Mouse (Mus musculus): ENCODE measurements around the gene Lmtk3.

Gene Lmtk3

GRCm38 (mm10) chr7:45784524-45785372, 1.2 kb downstream of the Lmtk3 start, which contains the start of gene Sult2b1:
Sult2b1 (minus strand) TSS chr7:45784669.
- no peak for DNase-seq (ENCODE audit: low read depth, low spot score)

DNA sequence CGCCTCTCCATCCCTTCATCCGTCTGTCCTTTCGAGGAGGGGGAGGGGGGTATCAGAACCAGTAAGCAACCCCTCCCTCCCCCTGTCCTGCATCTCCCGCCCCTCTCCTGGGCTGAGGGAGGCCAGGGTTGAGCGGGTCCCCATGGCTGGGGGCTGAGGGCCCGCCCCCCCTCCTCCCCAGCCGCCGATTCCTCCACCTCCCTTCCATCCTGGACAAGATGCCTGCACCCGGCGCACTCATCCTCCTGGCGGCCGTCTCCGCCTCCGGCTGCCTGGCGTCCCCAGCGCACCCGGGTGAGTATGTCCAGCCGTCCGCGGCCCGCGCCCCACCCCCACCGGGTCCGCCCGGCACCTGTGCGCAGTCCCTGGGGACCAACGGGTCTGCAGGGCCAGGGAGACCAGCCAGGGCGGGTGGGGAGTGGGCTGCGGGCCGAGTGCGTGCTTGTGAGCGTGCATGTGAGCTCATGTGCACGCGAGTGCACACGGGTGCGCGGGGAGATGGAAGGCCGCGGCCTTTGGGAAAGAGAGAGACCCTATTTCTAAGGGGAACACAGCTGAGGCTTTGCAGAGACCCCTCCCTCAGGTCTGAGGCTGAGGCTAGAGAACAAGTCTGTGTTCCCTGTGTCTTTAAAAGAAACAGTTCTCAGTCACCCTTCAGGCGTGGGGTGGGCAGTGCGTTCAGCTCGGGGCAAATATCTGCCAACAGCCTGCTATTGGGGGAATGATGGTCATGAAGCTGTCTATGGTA, 2.0 kb downstream of the Lmtk3 start:
- no peak for DNase-seq (ENCODE audit: low read depth, low spot score)

DNA sequence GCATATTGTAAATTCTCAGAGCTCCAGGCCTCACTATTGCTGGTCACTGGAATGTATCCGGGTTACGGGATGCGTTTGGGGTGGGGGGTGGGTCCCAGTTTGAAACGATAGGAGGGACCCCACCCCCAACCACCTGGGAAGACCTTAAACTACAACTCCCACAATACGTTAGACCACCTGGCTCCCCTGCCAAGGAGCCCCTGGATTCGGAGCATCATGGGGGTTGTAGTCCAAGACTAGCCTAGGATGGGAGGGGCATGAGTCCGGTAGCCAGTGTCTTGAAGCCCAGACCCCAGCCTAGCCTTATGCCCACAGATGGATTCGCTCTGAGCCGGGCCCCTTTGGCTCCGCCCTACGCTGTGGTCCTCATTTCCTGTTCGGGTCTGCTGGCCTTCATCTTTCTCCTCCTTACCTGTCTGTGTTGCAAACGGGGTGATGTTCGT, 2.6 kb downstream of the Lmtk3 start:
- DNase-seq (ENCODE audit: low read depth, low spot score): no peak

GRCm38 (mm10) chr7:45786661-45787413, 3.3 kb downstream of the Lmtk3 start:
- DNase-seq (ENCODE audit: low read depth, low spot score): no peak

- no peak for DNase-seq (ENCODE audit: low read depth, low spot score)
Measured at GRCm38 (mm10) chr7:45787642-45788041, 4.1 kb downstream of the Lmtk3 start.

DNA sequence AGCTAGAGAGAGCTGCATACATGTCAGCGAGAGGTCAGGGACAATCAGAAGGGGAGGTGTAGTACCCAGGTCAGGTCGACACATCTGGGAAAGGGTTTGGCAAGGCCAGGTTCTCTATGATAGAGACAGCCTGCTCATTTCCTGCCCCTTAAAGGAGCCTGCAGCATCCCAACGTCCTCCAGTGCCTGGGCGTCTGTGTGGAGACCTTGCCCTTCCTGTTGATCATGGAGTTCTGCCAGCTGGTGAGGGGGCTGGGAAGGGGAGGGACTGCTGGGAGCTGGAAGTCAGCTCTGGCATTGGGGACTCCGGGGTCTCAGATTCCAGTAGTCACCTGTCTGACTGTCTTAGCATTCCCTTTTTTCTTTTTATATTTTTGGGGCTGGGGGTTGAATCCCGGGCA, 7.2 kb downstream of the Lmtk3 start:
- DNase-seq (ENCODE audit: low read depth, low spot score): no peak

DNA sequence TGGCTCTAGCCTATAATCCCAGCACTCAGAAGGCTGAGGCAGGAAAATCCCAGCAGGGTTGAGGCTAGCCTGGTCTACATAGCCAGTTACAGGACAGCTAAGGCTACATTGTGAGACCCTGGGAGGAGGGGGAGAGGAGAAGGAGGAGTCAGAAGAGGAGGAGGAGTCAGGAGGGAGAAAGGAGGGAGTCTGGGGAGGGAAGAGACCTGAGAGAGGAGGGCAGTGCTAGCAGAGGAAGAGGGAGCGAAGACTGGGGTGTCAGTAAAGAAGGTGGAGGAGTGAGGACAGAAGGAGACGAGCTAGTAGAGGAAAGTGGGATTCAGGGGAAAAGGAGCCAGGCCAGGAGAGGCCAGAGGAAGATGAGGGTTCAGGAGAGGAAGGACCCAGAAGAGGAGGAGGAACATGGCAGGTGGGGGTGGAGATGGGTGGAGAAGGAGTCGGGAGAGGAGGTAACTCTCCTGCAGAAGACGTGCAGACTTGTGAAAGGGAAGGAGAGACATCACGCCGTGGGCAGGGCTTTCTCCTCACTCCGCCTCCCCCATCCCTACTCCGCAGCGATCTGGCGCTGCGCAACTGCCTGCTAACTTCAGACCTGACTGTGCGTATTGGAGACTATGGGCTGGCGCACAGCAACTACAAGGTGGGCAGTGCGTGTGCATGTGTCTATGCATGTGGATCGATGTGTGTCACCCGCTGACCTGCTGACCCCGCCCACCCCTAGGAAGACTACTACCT, 8.4 kb downstream of the Lmtk3 start:
- no peak for DNase-seq (ENCODE audit: low read depth, low spot score)

GRCm38 (mm10) chr7:45793240-45793639, 9.7 kb downstream of the Lmtk3 start:
- DNase-seq (ENCODE audit: low read depth, low spot score): no peak

DNA sequence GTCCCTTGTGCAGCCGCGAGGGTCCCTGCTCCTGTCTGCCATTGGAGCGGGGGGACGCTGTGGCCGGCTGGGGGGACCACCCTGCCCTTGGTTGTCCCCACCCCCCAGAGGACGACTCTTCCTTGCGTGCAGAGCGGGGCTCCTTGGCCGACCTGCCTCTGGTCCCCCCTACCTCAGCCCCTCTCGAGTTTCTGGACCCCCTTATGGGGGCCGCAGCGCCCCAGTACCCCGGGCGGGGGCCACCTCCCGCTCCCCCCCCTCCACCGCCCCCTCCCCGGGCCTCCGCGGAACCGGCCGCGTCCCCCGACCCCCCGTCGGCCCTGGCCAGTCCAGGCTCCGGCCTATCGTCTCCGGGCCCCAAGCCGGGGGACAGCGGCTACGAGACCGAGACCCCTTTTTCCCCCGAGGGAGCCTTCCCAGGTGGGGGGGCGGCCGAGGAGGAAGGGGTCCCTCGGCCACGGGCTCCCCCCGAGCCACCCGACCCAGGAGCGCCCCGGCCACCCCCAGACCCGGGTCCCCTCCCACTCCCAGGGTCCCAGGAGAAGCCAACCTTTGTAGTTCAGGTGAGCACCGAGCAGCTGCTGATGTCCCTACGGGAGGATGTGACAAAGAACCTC, 10.5 kb downstream of the Lmtk3 start:
- no peak for DNase-seq (ENCODE audit: low read depth, low spot score)

DNA sequence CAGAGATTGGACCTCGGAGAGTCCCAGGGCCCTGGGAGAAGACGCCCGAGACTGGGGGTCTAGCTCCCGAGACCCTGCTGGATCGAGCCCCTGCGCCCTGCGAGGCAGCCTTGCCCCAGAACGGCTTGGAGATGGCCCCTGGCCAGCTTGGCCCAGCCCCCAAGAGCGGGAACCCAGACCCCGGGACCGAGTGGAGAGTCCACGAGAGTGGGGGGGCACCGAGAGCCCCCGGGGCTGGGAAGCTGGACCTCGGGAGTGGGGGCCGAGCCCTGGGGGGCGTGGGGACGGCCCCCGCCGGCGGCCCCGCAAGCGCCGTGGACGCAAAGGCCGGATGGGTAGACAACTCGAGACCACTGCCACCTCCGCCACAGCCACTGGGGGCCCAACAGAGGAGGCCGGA, 11.4 kb downstream of the Lmtk3 start:
- DNase-seq (ENCODE audit: low read depth, low spot score): no peak

- DNase-seq (ENCODE audit: low read depth, low spot score): no peak
Measured at GRCm38 (mm10) chr7:45796950-45797349, 13.4 kb downstream of the Lmtk3 start.

- DNase-seq (ENCODE audit: low read depth, low spot score): no peak
Measured at GRCm38 (mm10) chr7:45797661-45798510, 14.3 kb downstream of the Lmtk3 start.

- DNase-seq (ENCODE audit: low read depth, low spot score): no peak
Measured at GRCm38 (mm10) chr7:45798511-45798836, 14.9 kb downstream of the Lmtk3 start.

- no peak for DNase-seq (ENCODE audit: low read depth, low spot score)
Measured at GRCm38 (mm10) chr7:45798931-45799330, 15.4 kb downstream of the Lmtk3 start.

- DNase-seq (ENCODE audit: low read depth, low spot score): no peak
Measured at GRCm38 (mm10) chr7:45800001-45800400, 16.5 kb downstream of the Lmtk3 start.

DNA sequence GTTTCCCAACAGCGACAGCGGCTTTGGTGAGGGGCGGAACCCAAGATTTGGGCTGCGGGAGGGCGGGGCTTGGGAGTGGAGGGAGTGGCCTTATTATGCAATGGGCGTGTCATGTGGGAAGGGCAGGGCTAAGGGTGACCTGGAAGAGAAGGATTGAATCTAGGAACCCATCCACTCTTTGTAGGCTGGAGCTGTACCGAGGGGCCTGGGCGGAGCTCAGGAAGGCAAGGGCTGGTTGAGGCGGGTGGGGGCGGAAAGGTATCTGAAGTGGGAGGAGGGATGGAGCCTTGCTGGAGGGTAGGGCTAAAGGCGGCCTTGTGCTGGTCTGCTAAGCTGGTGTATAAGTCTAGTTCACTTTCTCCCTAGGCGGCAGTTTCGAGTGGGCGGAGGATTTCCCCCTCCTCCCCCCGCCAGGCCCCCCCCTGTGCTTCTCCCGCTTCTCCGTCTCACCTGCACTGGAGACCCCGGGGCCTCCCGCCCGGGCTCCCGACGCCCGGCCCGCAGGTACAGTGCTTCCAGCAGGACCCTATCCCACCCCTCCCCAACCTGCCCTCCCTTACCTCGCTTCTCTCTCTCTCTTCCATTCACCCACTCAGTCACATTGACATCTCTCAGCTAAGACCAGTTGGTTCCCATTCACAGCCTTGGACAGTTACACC, 17.1 kb downstream of the Lmtk3 start:
- no peak for DNase-seq (ENCODE audit: low read depth, low spot score)

DNA sequence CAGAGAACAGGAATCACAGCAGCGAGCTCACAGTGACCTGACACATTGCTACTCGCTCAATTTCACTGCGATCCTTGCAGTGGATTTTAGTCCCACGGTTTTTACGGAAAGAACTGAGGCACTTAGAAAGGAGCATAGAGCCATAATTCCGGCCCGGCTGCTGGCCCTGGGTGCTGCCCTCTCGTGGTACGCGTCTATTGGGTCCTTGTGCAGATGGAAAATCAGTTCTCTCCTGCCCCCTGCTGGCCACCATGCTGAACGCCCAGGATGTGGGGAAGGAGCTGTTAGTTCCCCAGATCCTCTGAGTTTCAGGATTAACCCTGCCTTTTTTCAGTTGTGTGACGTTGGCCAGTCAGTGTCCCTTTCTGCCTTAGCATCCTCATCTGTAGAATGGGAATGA, 17.8 kb downstream of the Lmtk3 start:
- DNase-seq (ENCODE audit: low read depth, low spot score): peak; percentile 86

GRCm38 (mm10) chr7:45802551-45802950, 19.0 kb downstream of the Lmtk3 start:
- DNase-seq (ENCODE audit: low read depth, low spot score): no peak

DNA sequence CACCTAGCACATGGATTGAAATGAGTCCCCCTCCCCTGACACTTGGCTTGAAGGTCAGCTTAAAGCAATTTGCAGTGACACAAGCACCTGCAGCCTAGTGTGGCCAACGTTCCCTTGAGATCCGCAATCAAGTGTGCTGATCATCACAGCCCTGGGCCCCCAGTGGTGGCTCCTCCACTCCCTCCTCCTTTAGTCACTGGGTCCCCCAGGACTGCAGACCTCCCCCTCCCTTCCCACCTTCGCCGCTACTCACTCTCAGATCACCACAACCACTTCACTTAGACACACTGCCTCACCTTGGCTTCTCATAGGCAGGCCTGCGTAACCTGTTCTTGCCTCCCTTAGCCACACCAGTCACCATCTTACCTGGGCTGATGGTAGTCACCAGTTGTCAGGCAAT, 22.4 kb downstream of the Lmtk3 start:
- DNase-seq (ENCODE audit: low read depth, low spot score): no peak

DNA sequence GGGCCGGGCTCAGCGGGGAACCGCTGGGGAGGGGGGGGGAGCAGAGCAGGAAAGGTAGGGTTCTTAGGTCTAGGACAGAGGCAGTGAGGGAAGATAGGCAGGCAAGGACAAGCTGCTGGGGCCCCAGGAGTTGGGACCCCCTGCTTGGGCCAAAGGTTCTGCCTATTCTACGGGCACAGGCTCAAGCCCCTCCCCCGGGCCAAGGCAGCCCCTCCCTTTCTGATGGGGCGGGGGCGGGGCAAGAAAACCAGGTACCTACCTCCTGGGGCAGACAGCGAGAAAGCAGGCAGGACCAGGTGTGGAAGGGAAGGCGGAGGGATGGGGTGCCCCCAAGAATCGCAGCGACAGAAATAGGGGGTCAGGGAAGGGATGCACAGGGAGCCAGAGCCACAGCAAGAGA, 24.9 kb downstream of the Lmtk3 start:
- DNase-seq (ENCODE audit: low read depth, low spot score): no peak

Data from skeletal muscle tissue, adult 2 months (tissue).